Mouse (Mus musculus) bone marrow, adult 2 months (tissue): ENCODE data around the gene Fntb.

Experiments used
- CTCF ChIP-seq: fragments of 200-500 bp; IDR thresholded peaks from 2 replicates; pipeline ENCODE4 v1.5.1; 2011; ENCODE audit warnings: low read length, control low read depth; ENCODE audit not compliant: control insufficient read depth, insufficient read depth
- POLR2A ChIP-seq: fragments of 200-500 bp; IDR thresholded peaks from 2 replicates; pipeline ENCODE4 v1.6.1; 2011; ENCODE audit warnings: low read depth, mild to moderate bottlenecking, control low read depth, low read length, borderline replicate concordance; ENCODE audit not compliant: control insufficient read depth

DNA sequence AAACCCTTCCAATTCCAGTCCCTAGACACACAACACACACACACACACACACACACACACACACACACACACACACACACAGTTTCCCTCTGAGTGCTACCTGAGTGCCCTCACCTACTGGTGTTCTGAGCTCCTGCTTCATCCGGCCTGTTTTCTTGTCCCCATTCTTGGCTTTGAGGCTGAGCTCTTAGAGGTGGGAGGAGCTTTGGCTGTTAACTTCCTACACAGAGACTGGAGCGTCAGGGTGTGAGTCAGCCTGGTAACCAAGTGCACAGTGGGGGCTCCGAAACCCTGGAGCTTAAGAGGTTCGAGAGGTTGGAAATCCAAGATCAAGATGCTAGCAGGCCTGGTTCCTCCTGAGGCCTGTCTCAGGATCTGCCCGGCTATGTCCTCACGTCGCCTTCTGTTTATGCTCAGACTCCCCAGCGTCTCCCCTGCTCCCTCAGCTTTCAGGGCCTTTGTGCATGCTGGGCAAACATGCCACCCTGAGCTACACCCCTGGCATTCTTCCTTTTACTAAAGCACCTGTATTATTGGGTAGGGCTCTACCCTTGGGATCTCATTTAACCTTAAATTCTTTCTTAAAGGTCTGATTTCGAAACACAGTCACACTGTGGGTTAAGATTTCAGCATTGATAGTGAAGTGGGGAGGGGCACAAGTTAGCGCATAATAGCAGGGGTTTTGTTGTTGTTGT is 102.3 kb downstream of the Fntb start:
- no peak for TF ChIP-seq CTCF
- TF ChIP-seq POLR2A = no peak
